Mouse (Mus musculus): ENCODE results near the gene Msx1. TPM values are rescaled to one million over a fixed set of nuclear protein-coding genes. Genes with fewer than 3 reads are reported as not detected.

The Msx1 gene
- polyA plus RNA-seq, 1 experiment from 2014 or later = 2.6 TPM

- no peaks in the 10 kb centered on the region for H3K9me3 ChIP-seq (replicated peaks; ENCODE audit: low read length)
- no peaks in the 10 kb centered on the region for H3K4me1 ChIP-seq (replicated peaks; ENCODE audit: insufficient read depth, low read length)
- no peaks in the 10 kb centered on the region for H3K27me3 ChIP-seq (ENCODE audit: insufficient read depth, low read length)
- no peak overlapping the region for H3K4me3 ChIP-seq (replicated peaks; ENCODE audit: low read depth, low read length)
- DNase-seq (ENCODE audit: low spot score) (no peak), ATAC-seq (replicated peaks; ENCODE audit: low FRiP score, low read depth) (no peak)
- no peak overlapping the region for H3K4me2 ChIP-seq (ENCODE audit: low read length)
- TF ChIP-seq CTCF (IDR thresholded peaks at IDR 0.05; ENCODE audit: low read depth) = peak; percentile 35; the same call in 1 of the 2 replicates
- no peak overlapping the region for H3K27ac ChIP-seq
- no peak overlapping the region for H3K9ac ChIP-seq (ENCODE audit: low read depth, low read length)
- no peaks in the 10 kb centered on the region for H3K36me3 ChIP-seq (ENCODE audit: insufficient read depth, low read length)
- 37% methylated on average over 5 of the region's 5 CpGs for WGBS
Measured at GRCm38 (mm10) chr5:37775681-37776080, 48.7 kb downstream of the Msx1 start.

DNA sequence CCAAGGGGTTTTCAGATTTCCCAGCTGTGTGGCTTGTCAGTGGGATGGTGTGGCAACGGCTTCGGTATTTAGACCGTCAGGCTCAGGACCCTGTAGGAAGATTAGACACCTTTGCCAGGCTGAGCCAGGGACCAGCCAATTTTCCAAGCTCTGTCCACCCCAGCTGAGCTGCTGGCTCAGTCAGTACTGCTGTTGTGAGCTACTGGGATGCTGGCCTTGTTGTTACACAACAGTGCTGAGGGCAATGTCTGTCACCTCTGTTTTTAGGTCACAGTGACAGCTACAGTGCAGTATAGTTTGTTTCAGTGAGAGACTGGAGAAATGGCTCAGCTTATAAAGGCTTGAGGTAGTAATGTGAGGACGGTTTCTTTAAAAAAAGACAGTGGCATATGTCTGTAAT, 50.4 kb downstream of the Msx1 start:
- WGBS = 72% methylated on average over 4 of the region's 4 CpGs
- Histone ChIP-seq H3K9ac (ENCODE audit: low read depth, low read length) (no peak overlapping the region), H3K27ac (no peak overlapping the region), H3K36me3 (ENCODE audit: insufficient read depth, low read length) (no peaks in the 10 kb centered on the region), H3K4me2 (ENCODE audit: low read length) (no peak overlapping the region), H3K4me1 (replicated peaks; ENCODE audit: insufficient read depth, low read length) (no peaks in the 10 kb centered on the region), H3K9me3 (replicated peaks; ENCODE audit: low read length) (no peaks in the 10 kb centered on the region), H3K4me3 (replicated peaks; ENCODE audit: low read depth, low read length) (no peak overlapping the region), H3K27me3 (ENCODE audit: insufficient read depth, low read length) (no peaks in the 10 kb centered on the region)
- TF ChIP-seq CTCF (IDR thresholded peaks at IDR 0.05; ENCODE audit: low read depth) = no peak
- no peak for ATAC-seq (replicated peaks; ENCODE audit: low FRiP score, low read depth)
- no peak for DNase-seq (ENCODE audit: low spot score)

DNA sequence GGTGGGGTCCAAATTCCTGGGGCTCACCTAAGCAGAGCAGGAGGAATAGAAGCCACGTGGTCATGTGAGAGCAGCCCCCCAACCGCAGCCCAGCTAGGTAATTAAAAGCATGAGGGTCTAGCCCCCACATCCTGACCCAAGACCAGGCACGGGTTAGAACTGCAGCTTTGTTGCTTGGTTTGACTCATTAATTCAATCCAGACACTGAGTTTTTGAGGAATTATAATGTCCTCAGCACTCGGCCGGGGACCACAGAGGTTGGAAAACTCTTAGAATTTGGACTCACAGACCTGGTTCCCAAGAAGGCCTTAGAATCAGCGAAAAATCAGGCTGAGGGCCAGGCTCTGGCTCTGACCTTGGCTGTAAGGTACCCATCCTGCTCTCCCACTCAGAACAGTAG, 53.5 kb downstream of the Msx1 start:
- Histone ChIP-seq H3K27me3 (ENCODE audit: insufficient read depth, low read length) (no peaks in the 10 kb centered on the region), H3K36me3 (ENCODE audit: insufficient read depth, low read length) (no peaks in the 10 kb centered on the region), H3K9ac (ENCODE audit: low read depth, low read length) (no peak overlapping the region), H3K4me3 (replicated peaks; ENCODE audit: low read depth, low read length) (no peak overlapping the region), H3K4me2 (ENCODE audit: low read length) (no peak overlapping the region), H3K27ac (no peak overlapping the region), H3K4me1 (replicated peaks; ENCODE audit: insufficient read depth, low read length) (no peaks in the 10 kb centered on the region), H3K9me3 (replicated peaks; ENCODE audit: low read length) (no peaks in the 10 kb centered on the region)
- 76% methylated on average over 6 of the region's 6 CpGs for WGBS
- ATAC-seq (replicated peaks; ENCODE audit: low FRiP score, low read depth) (no peak), DNase-seq (ENCODE audit: low spot score) (no peak)
- no peak for TF ChIP-seq CTCF (IDR thresholded peaks at IDR 0.05; ENCODE audit: low read depth)

Other genes with a start within 250 kb of the Msx1 start
- gene Stk32b, start 107.4 kb downstream of the Msx1 start, polyA plus RNA-seq (2015; fragmentation: Nextera tagmentation; extraction: Ambion mirVana) = 5.5 and 6.1 TPM in 2 replicates
- 2.5 and 2.9 TPM in 2 replicates for gene Cytl1, start 89.1 kb downstream of the Msx1 start, polyA plus RNA-seq (2015; fragmentation: Nextera tagmentation; extraction: Ambion mirVana)
- gene Stx18, start 214.2 kb upstream of the Msx1 start, polyA plus RNA-seq (2015; fragmentation: Nextera tagmentation; extraction: Ambion mirVana) = 45.9 and 46.6 TPM in 2 replicates